Mouse (Mus musculus) hindbrain, postnatal 0 days (tissue): Measurements from ENCODE around the gene Slc2a5. TPM values are rescaled to one million over a fixed set of nuclear protein-coding genes. Genes with fewer than 3 reads are reported as not detected.

Source experiments
- ATAC-seq: fragments of 200-750 bp; cut with Nextera tagmentation; 2 replicates; pipeline ENCODE4 v1.8.0; 2017; ENCODE audit warnings: mild to moderate bottlenecking, moderate TSS enrichment, moderate library complexity
- DNase-seq: peaks from one replicate; pipeline ENCODE4 v3.0.0-alpha.2; 2015; ENCODE audit warnings: low spot score
- H3K27ac ChIP-seq: fragments of 300-500 bp; sonication (generic); 2 replicates; pipeline ENCODE4 v1.5.1; 2014; ENCODE audit warnings: mild to moderate bottlenecking
- H3K27me3 ChIP-seq: fragments of 300-500 bp; sonication (generic); 2 replicates; pipeline ENCODE4 v1.6.1; 2014; ENCODE audit warnings: low read length, mixed read lengths; ENCODE audit not compliant: insufficient read depth
- H3K36me3 ChIP-seq: fragments of 300-500 bp; sonication (generic); 2 replicates; pipeline ENCODE4 v1.6.1; 2014; ENCODE audit warnings: low read length, mixed read lengths; ENCODE audit not compliant: insufficient read depth
- H3K4me1 ChIP-seq: fragments of 300-500 bp; sonication (generic); 2 replicates; pipeline ENCODE4 v1.6.1; 2014; ENCODE audit warnings: antibody characterized with exemption, low read length, mixed read lengths; ENCODE audit not compliant: insufficient read depth
- H3K4me2 ChIP-seq: fragments of 300-500 bp; sonication (generic); 2 replicates; pipeline ENCODE4 v1.6.1; 2014; ENCODE audit warnings: low read depth, mild to moderate bottlenecking, low read length, moderate library complexity, mixed read lengths
- H3K4me3 ChIP-seq: fragments of 300-500 bp; sonication (generic); 2 replicates; pipeline ENCODE4 v1.5.1; 2014; ENCODE audit warnings: low read length
- H3K9ac ChIP-seq: fragments of 300-500 bp; sonication (generic); replicated peaks from 2 replicates; pipeline ENCODE4 v1.6.1; 2014; ENCODE audit warnings: mild to moderate bottlenecking, low read length, moderate library complexity, mixed read lengths
- H3K9me3 ChIP-seq: fragments of 300-500 bp; sonication (generic); 2 replicates; pipeline ENCODE4 v1.6.1; 2016; ENCODE audit warnings: low read length, mixed read lengths
- CTCF ChIP-seq: IDR thresholded peaks from 2 replicates; pipeline ENCODE4 v1.5.1; 2016; ENCODE audit warnings: antibody characterized with exemption, control low read depth, low read depth
- WGBS: fragments of 180-500 bp; shearing (Covaris S2); extraction: QIAGEN DNeasy Blood & Tissue Kit; methylation state at CpG from one replicate; pipeline ENCODE4 v1.1.7; 2014; 5-methylcytosine and 5-hydroxymethylcytosine counted together
- polyA plus RNA-seq: library from polyadenylated mRNA; unstranded; fragments of >200 nt; fragmentation: Nextera tagmentation; extraction: Ambion mirVana; gene quantifications from 2 replicates; pipeline ENCODE4 v1.2.1, GENCODE M21; 2015
- total RNA-seq: library from RNA; depleted of rRNA; stranded (reverse); fragments of >200 nt; gene quantifications from 2 replicates; pipeline ENCODE4 v1.2.3, GENCODE M21; 2014; rRNA removed

The Slc2a5 gene
- total RNA-seq (1.5 and 2.9 TPM in 2 replicates), polyA plus RNA-seq (2.7 and 3.0 TPM in 2 replicates)

- Histone ChIP-seq H3K4me2 (peak within 1 kb of the TSS; percentile 26), H3K9ac (no peak within 1 kb of the TSS), H3K4me1 (no peaks in the 10 kb centered on the region), H3K9me3 (no peaks in the 10 kb centered on the region), H3K27ac (no peak within 1 kb of the TSS), H3K36me3 (no peaks in the 10 kb centered on the region), H3K4me3 (no peak within 1 kb of the TSS), H3K27me3 (no peaks in the 10 kb centered on the region)
- WGBS = 9% methylated on average over 14 of the region's 15 CpGs
- ATAC-seq (no peak), DNase-seq (peak; percentile 25)
- no peak for TF ChIP-seq CTCF
These were observed at the start of gene Slc2a5 for GRCm38 (mm10) chr4:150119055-150119454. Gene Slc2a5 (plus strand): TSS chr4:150119283.

- WGBS = 44% methylated on average over 8 of the region's 8 CpGs
- Histone ChIP-seq H3K36me3 (no peaks in the 10 kb centered on the region), H3K9ac (no peak overlapping the region), H3K27me3 (no peaks in the 10 kb centered on the region), H3K4me2 (no peak overlapping the region), H3K4me1 (no peaks in the 10 kb centered on the region), H3K9me3 (no peaks in the 10 kb centered on the region), H3K27ac (no peak overlapping the region), H3K4me3 (no peak overlapping the region)
- TF ChIP-seq CTCF = no peak
- ATAC-seq (no peak), DNase-seq (no peak)
These were observed 48.9 kb upstream of the Slc2a5 start for GRCm38 (mm10) chr4:150070136-150070535.

GRCm38 (mm10) chr4:150072416-150073101 is 46.5 kb upstream of the Slc2a5 start:
- DNase-seq (peak; percentile 42), ATAC-seq (0 out of 2 replicates have a peak, but pooled peaks have one; percentile 43)
- TF ChIP-seq CTCF = no peak
- Histone ChIP-seq H3K4me1 (no peaks in the 10 kb centered on the region), H3K4me3 (no peak overlapping the region), H3K27me3 (no peaks in the 10 kb centered on the region), H3K36me3 (no peaks in the 10 kb centered on the region), H3K27ac (no peak overlapping the region), H3K9me3 (no peaks in the 10 kb centered on the region), H3K9ac (no peak overlapping the region), H3K4me2 (no peak overlapping the region)
- WGBS = 47% methylated on average over 15 of the region's 15 CpGs

GRCm38 (mm10) chr4:150073102-150073473 is 46.0 kb upstream of the Slc2a5 start:
- ATAC-seq = 0 out of 2 replicates have a peak, but pooled peaks have one; percentile 43
- Histone ChIP-seq H3K27me3 (no peaks in the 10 kb centered on the region), H3K27ac (no peak overlapping the region), H3K36me3 (no peaks in the 10 kb centered on the region), H3K4me3 (no peak overlapping the region), H3K9ac (no peak overlapping the region), H3K4me1 (no peaks in the 10 kb centered on the region), H3K4me2 (no peak overlapping the region), H3K9me3 (no peaks in the 10 kb centered on the region)
- DNase-seq = peak; percentile 74
- WGBS = 18% methylated on average over 8 of the region's 8 CpGs
- peak; percentile 83 for TF ChIP-seq CTCF

GRCm38 (mm10) chr4:150075350-150075749 is 43.7 kb upstream of the Slc2a5 start:
- Histone ChIP-seq H3K36me3 (no peaks in the 10 kb centered on the region), H3K4me2 (no peak overlapping the region), H3K27me3 (no peaks in the 10 kb centered on the region), H3K4me1 (no peaks in the 10 kb centered on the region), H3K9me3 (no peaks in the 10 kb centered on the region), H3K9ac (no peak overlapping the region), H3K4me3 (no peak overlapping the region), H3K27ac (no peak overlapping the region)
- TF ChIP-seq CTCF = no peak
- 87% methylated on average over 7 of the region's 7 CpGs for WGBS
- ATAC-seq (no peak), DNase-seq (no peak)

GRCm38 (mm10) chr4:150076147-150076546 is 42.9 kb upstream of the Slc2a5 start:
- Histone ChIP-seq H3K9ac (no peak overlapping the region), H3K27ac (no peak overlapping the region), H3K4me1 (no peaks in the 10 kb centered on the region), H3K9me3 (no peaks in the 10 kb centered on the region), H3K4me2 (no peak overlapping the region), H3K27me3 (no peaks in the 10 kb centered on the region), H3K36me3 (no peaks in the 10 kb centered on the region), H3K4me3 (no peak overlapping the region)
- ATAC-seq (no peak), DNase-seq (no peak)
- TF ChIP-seq CTCF = no peak
- WGBS = 38% methylated on average over 18 of the region's 18 CpGs

- Histone ChIP-seq H3K9me3 (no peaks in the 10 kb centered on the region), H3K9ac (no peak overlapping the region), H3K27me3 (no peaks in the 10 kb centered on the region), H3K36me3 (no peaks in the 10 kb centered on the region), H3K27ac (no peak overlapping the region), H3K4me2 (no peak overlapping the region), H3K4me1 (no peaks in the 10 kb centered on the region), H3K4me3 (no peak overlapping the region)
- ATAC-seq (no peak), DNase-seq (no peak)
- WGBS = 77% methylated on average over 2 of the region's 2 CpGs
- TF ChIP-seq CTCF = no peak
These were observed 40.4 kb upstream of the Slc2a5 start for GRCm38 (mm10) chr4:150078646-150079045.
